Mouse (Mus musculus) myocyte (in vitro differentiated cells): ENCODE measurements around the gene Baiap2l2.

Source experiments
- E2F4 ChIP-seq: IDR thresholded peaks from one replicate; pipeline ENCODE4 v1.6.1; 2011; ENCODE audit warnings: mild to moderate bottlenecking, control low read depth, moderate library complexity; ENCODE audit not compliant: insufficient read depth
- MAX ChIP-seq: IDR thresholded peaks from one replicate; pipeline ENCODE4 v1.6.1; 2011; ENCODE audit warnings: low read depth, mild to moderate bottlenecking, control low read depth
- MYOD1 ChIP-seq, 3 experiments: IDR thresholded peaks; one replicate each; pipeline ENCODE4 v1.6.1; 2011; ENCODE audit warnings: control low read depth in 2 of 3, low read depth in 2 of 3, mild to moderate bottlenecking in 2 of 3, moderate library complexity in 1 of 3; ENCODE audit not compliant: insufficient read length in 2 of 3, control insufficient read depth in 1 of 3
- MYOG ChIP-seq, 3 experiments: IDR thresholded peaks; one replicate each; pipeline ENCODE4 v1.6.1; 2011; ENCODE audit warnings: control low read depth in 2 of 3, low read depth in 2 of 3, mild to moderate bottlenecking in 2 of 3; ENCODE audit not compliant: insufficient read length in 2 of 3, control insufficient read depth in 1 of 3, insufficient read depth in 1 of 3
- POLR2A ChIP-seq: IDR thresholded peaks from one replicate; pipeline ENCODE4 v1.6.1; 2011; ENCODE audit warnings: low read depth, mild to moderate bottlenecking, control low read depth, moderate library complexity; ENCODE audit not compliant: insufficient read length
- POLR2AphosphoS2 ChIP-seq: IDR thresholded peaks from one replicate; pipeline ENCODE4 v1.6.1; 2011; ENCODE audit warnings: low read depth, control low read depth; ENCODE audit not compliant: insufficient read length
- REST ChIP-seq: IDR thresholded peaks from one replicate; pipeline ENCODE4 v1.6.1; 2011; ENCODE audit warnings: mild to moderate bottlenecking, control low read depth, moderate library complexity; ENCODE audit not compliant: insufficient read depth, insufficient read length
- SRF ChIP-seq: IDR thresholded peaks from one replicate; pipeline ENCODE4 v1.6.1; 2011; ENCODE audit warnings: low read depth; ENCODE audit not compliant: control insufficient read depth, insufficient read length
- TCF12 ChIP-seq: IDR thresholded peaks from one replicate; pipeline ENCODE4 v1.6.1; 2011; ENCODE audit warnings: mild to moderate bottlenecking, control low read depth; ENCODE audit not compliant: poor library complexity, insufficient read depth, severe bottlenecking
- TCF3 ChIP-seq: IDR thresholded peaks from one replicate; pipeline ENCODE4 v1.6.1; 2011; ENCODE audit warnings: low read depth, control low read depth; ENCODE audit not compliant: insufficient read length
- USF1 ChIP-seq: IDR thresholded peaks from one replicate; pipeline ENCODE4 v1.6.1; 2011; ENCODE audit warnings: low read depth, mild to moderate bottlenecking, control low read depth, moderate library complexity

DNA sequence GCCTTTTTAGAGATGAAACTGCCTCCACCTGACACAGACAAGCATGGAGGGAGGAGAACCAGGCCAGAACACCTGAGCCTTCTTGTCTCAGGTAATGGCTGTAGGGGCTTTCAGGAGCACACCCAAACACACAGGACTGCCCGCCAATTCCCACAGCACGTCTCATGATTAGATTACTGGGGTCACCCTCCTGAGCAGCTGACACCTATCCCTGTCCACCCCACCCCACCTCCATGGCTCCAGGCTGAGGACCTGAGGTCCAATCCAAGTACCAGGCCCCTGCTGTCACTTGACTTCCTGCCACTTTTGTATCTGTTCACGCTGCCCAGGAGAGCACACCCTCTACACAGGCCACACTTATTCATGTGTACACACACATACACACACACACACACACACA, 40.4 kb upstream of the Baiap2l2 start:
- TF ChIP-seq TCF12: no peak
- TF ChIP-seq POLR2A: no peak
- TF ChIP-seq TCF3: no peak
- no peak for TF ChIP-seq MAX
- no peak for TF ChIP-seq USF1
- TF ChIP-seq POLR2AphosphoS2: no peak
- no peak for TF ChIP-seq REST
- no peak for TF ChIP-seq MYOG (IDR thresholded peaks at IDR 0.05; ENCODE audit: control insufficient read depth in 1 of 3, insufficient read depth in 1 of 3, insufficient read length in 2 of 3, low read depth in 2 of 3)
- TF ChIP-seq E2F4: no peak
- TF ChIP-seq SRF: no peak
- no peak for TF ChIP-seq MYOD1 (IDR thresholded peaks at IDR 0.05; ENCODE audit: control insufficient read depth in 1 of 3, insufficient read length in 2 of 3, low read depth in 2 of 3)
